ENCODE assay signal across 27 mouse cellular contexts in the genomic region with DNA sequence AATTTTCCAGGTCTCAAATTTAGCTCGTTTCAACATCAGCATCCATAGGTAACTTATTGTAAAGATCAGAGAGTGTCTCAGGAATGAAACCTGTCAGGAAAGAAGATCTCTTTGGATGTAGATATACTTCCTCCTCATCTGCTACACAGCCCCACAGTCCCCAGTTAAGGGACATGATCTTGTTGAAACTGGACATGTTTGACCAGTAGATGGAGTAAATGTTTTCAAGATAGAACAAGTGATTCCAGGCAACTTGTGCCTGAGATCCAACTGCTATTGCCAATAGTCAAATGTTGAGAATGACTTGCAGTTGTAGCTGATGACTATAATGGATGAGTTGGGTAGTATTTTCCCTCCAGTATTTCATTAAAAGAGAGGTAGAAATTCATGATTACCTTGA. TPM values are rescaled to one million over a fixed set of nuclear protein-coding genes. Genes with fewer than 3 reads are reported as not detected.
DNase-seq lines count a peak whose midpoint lies in the region; ATAC-seq and TF ChIP-seq lines count a peak whose summit lies in the region.
"Had no signal": no experiment of that assay in that cellular context is flagged by ENCODE, and none has a peak within 500 bp of the region (broad histone marks: within the 10 kb centered on the region; RNA-seq: fewer than 3 reads in every experiment).

No protein-coding gene starts in this region.

- no peak overlapping the region for H3K27ac ChIP-seq in kidney, adult 2 months (ENCODE audit: insufficient read depth, low read depth, low read length)
- no peak overlapping the region for H3K27ac ChIP-seq in lung, embryonic 14.5 days (ENCODE audit: low read depth)
- H3K27ac ChIP-seq: heart, embryonic 13.5 days; limb, embryonic 10.5 days; liver, embryonic 13.5 days had no signal

- WGBS in kidney, adult 2 months = 70% methylated on average over 1 of the region's 1 CpGs
- WGBS in lung, embryonic 14.5 days = 69% methylated on average over 1 of the region's 1 CpGs

- H3K4me1 ChIP-seq in kidney, adult 2 months (ENCODE audit: control insufficient read depth, insufficient read depth, low read length) = no peaks in the 10 kb centered on the region
- H3K4me1 ChIP-seq in lung, embryonic 14.5 days (ENCODE audit: insufficient read depth) = peaks cover 7% of the 10 kb centered on the region; the same call in 1 of the 2 replicates
- H3K4me1 ChIP-seq: liver, embryonic 13.5 days had no signal

- TF ChIP-seq CTCF in kidney, adult 2 months (conservative IDR thresholded peaks at IDR 0.05; ENCODE audit: insufficient read depth, insufficient read length, low read depth, low read length) = no peak
- 0 out of 2 replicates have a peak, but pooled peaks have one; percentile 14 for TF ChIP-seq CTCF in lung, embryonic 14.5 days (IDR thresholded peaks at IDR 0.05; ENCODE audit: low read depth)

- no peak overlapping the region for H3K4me2 ChIP-seq in lung, embryonic 14.5 days
- H3K4me2 ChIP-seq: heart, embryonic 13.5 days; liver, embryonic 13.5 days had no signal

- no peak for ATAC-seq in lung, embryonic 14.5 days (ENCODE audit: insufficient read depth)
- ATAC-seq in erythroblast, adult 5-6 weeks (replicated peaks; ENCODE audit: low FRiP score, poor library complexity, severe bottlenecking) = no peak
- ATAC-seq: midbrain, embryonic 16.5 days had no signal

- TF ChIP-seq POLR2A in kidney, adult 2 months (IDR thresholded peaks at IDR 0.05; ENCODE audit: low read depth, low read length) = no peak

- no peak overlapping the region for H3K4me3 ChIP-seq in kidney, adult 2 months (ENCODE audit: insufficient read depth, low read depth, low read length)
- no peak overlapping the region for H3K4me3 ChIP-seq in lung, embryonic 14.5 days (ENCODE audit: low read depth, low read length)
- H3K4me3 ChIP-seq: heart, embryonic 13.5 days; limb, embryonic 10.5 days; liver, embryonic 13.5 days had no signal

- H3K9me3 ChIP-seq in lung, embryonic 14.5 days (ENCODE audit: low read depth, low read length) = no peaks in the 10 kb centered on the region
- H3K9me3 ChIP-seq: heart, embryonic 13.5 days; limb, embryonic 10.5 days; liver, embryonic 13.5 days had no signal

- H3K27me3 ChIP-seq in kidney, adult 2 months (replicated peaks; ENCODE audit: control insufficient read depth, insufficient read depth, low read length) = no peaks in the 10 kb centered on the region
- H3K27me3 ChIP-seq in lung, embryonic 14.5 days (ENCODE audit: insufficient read depth, low read length) = no peaks in the 10 kb centered on the region
- H3K27me3 ChIP-seq: heart, embryonic 13.5 days; liver, embryonic 13.5 days had no signal

- H3K9ac ChIP-seq in lung, embryonic 14.5 days = no peak overlapping the region
- H3K9ac ChIP-seq: heart, embryonic 13.5 days; liver, embryonic 13.5 days had no signal

- no peaks in the 10 kb centered on the region for H3K36me3 ChIP-seq in kidney, adult 2 months (ENCODE audit: control insufficient read depth, insufficient read depth, low read length)
- no peaks in the 10 kb centered on the region for H3K36me3 ChIP-seq in lung, embryonic 14.5 days (ENCODE audit: insufficient read depth)
- H3K36me3 ChIP-seq: limb, embryonic 10.5 days; liver, embryonic 13.5 days had no signal

- DNase-seq in gastrocnemius, adult 18-20 months (ENCODE audit: low spot score) = peak; percentile 19
- no peak for DNase-seq in gastrocnemius, postnatal 4 days (ENCODE audit: low spot score in 2 of 2)
- DNase-seq in kidney, adult 2 months = peak; percentile 17
- DNase-seq in kidney, postnatal 4 days = no peak
- DNase-seq in lung, embryonic 14.5 days = no peak
- no peak for DNase-seq in lung, postnatal 4 days
- DNase-seq in brain, adult 2 months (ENCODE audit: low read depth, low spot score) = peak; percentile 45
- DNase-seq: adrenal gland, postnatal 14 days; cerebellum, adult 11 months; cerebellum, postnatal 14 days; liver, embryonic 13.5 days; lung, postnatal 10 days; right cerebral cortex, postnatal 14 days; spleen, adult 18-20 months; thymus, adult 18-20 months; thymus, postnatal 4 days had no signal

RNA-seq across cellular contexts. Expression of a gene that starts 35.9 kb away (rescaled TPM):
- not detected for total RNA-seq in gastrocnemius, adult 18-20 months (2021)
- not detected for total RNA-seq in gastrocnemius, postnatal 4 days (2021)
- not detected in 2 replicates for polyA plus RNA-seq in kidney, adult 2 months (2012; rRNA removed)
- polyA plus RNA-seq in lung, embryonic 14.5 days (2014; fragmentation: Nextera tagmentation; extraction: Ambion mirVana) = not detected in 2 replicates
- total RNA-seq in erythroblast, adult 5-6 weeks (2015; ENCODE audit: low replicate concordance) = not detected in 2 replicates
- not detected in 2 replicates for total RNA-seq in erythroblast, adult 5-6 weeks (2017; ENCODE audit: low replicate concordance)
- total RNA-seq: adrenal gland, postnatal 14 days; hematopoietic stem cell, adult 5-6 weeks; megakaryocyte-erythroid progenitor cell, adult 5-6 weeks; neutrophil, adult 5-6 weeks had no signal
- polyA plus RNA-seq: C2C12; forebrain, embryonic 11.5 days; gonadal fat pad, adult 2 months; heart, embryonic 13.5 days; kidney, embryonic 14.5 days; limb, embryonic 10.5 days; liver, embryonic 13.5 days; midbrain, embryonic 16.5 days had no signal

Comparison
In these comparisons a context has a peak if more than half of its experiments do, and no peak if none do; other contexts are left out.
1. DNase-seq: peak in gastrocnemius, adult 18-20 months (single experiment), kidney, adult 2 months (single experiment) and brain, adult 2 months (single experiment); none in gastrocnemius, postnatal 4 days (0 of 2), kidney, postnatal 4 days (0 of 2), lung, embryonic 14.5 days (single experiment) and lung, postnatal 4 days (0 of 2).